Mouse (Mus musculus) gastrocnemius, postnatal 4 days (tissue): ENCODE data around the gene Hoxa1. TPM values are rescaled to one million over a fixed set of nuclear protein-coding genes. Genes with fewer than 3 reads are reported as not detected.

Source experiments
- DNase-seq, 2 experiments: peaks; one replicate each; pipeline ENCODE4 v3.0.0; 2021 to 2022; ENCODE audit warnings: low spot score in 2 of 2, mixed read lengths in 2 of 2
- total RNA-seq, 2 experiments: library from RNA; stranded (reverse); gene quantifications; 2 replicates each; pipeline ENCODE4 v1.2.3; 2021

Gene Hoxa1
- total RNA-seq, 2 experiments from 2014 or later = 0.34 to 0.54 TPM

GRCm38 (mm10) chr6:52190410-52190809 is 32.3 kb upstream of the Hoxa1 start:
- DNase-seq = no peak

DNA sequence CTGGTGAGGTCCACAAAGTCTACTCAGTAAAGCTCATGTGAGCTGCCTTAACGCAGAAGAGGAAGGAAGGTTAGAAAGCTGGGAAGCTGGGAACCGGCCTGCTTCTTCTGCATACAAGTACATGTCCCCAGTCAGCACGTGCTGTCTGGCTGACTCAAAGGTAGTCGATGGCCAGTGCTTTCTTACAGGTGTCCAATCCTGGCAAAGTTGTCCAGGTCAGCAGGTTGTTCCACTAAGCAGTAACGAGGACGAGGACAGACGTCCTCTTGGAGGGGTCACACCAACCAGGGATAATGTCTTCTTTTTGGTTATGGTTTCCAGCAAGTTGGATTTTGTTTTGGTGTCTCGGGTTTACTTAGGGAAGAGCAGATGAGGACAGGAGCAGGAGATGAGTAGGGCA is 31.8 kb upstream of the Hoxa1 start:
- no peak for DNase-seq

- DNase-seq = no peak
Measured at GRCm38 (mm10) chr6:52189172-52189591, 31.1 kb upstream of the Hoxa1 start.

GRCm38 (mm10) chr6:52186500-52186899 is 28.4 kb upstream of the Hoxa1 start:
- DNase-seq = no peak

- no peak for DNase-seq
Measured at GRCm38 (mm10) chr6:52185834-52186233, 27.7 kb upstream of the Hoxa1 start.

DNA sequence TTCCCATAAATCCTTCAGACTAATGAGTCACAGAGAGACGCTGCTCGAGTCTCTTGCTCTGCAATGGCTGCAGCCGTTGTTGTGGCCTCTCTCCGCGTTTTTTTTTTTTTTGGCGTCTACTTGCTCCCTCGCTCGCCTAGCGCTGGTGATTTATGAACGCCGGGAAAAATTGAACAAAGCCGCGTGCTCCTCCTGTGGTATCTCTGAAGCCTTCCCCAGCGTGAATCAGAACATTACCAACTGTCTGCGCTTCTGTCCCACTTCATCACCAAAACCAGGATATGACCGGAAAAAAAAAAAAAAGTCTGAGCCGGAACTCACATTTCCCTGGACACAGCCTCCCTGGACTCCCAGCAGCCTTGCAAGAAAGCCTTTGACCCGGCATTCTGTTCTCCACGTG is 27.1 kb upstream of the Hoxa1 start:
- DNase-seq = no peak

DNA sequence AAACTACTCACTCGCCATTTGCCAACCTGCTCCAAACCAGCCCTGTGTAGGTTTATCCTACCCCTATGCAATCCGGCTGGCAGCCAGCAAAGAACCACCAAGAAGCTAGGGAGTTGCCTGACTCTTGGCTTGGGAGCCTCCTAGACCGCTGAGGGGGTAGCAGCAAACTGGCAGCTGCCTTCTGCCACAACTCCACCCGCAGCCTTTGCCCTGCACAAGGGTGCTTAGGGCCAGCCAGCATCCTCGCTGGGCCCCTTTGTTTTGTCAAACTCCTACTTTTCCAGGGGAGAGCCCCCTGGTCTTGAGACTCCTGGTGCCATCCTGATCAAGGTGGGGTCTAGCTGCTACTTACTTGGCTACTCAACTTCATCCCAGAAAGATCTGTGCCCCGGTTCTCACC is 26.6 kb upstream of the Hoxa1 start:
- no peak for DNase-seq

- DNase-seq = no peak
Measured at GRCm38 (mm10) chr6:52183311-52184080, 25.4 kb upstream of the Hoxa1 start.

GRCm38 (mm10) chr6:52182793-52183192 is 24.7 kb upstream of the Hoxa1 start:
- no peak for DNase-seq

DNA sequence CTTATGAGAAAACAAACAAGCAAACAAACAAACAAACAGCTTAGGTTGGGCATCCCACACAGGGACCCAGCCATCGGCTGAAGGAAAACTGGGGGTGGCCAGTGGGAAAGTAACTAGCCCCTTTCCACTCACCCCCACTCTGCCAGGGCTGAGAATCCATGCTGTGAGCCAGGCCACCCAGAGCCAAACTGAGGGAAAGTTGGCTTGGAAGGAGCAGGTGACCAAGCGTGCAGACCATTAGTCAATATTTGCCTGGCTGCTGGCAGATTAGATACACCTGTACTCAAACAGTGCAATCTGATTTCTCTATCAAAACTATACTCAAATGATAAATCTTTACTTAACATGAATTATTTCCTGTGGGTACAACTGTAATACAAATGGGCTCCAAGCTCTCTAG is 23.9 kb upstream of the Hoxa1 start:
- no peak for DNase-seq

- no peak for DNase-seq
Measured at GRCm38 (mm10) chr6:52180726-52181125, 22.6 kb upstream of the Hoxa1 start.

DNA sequence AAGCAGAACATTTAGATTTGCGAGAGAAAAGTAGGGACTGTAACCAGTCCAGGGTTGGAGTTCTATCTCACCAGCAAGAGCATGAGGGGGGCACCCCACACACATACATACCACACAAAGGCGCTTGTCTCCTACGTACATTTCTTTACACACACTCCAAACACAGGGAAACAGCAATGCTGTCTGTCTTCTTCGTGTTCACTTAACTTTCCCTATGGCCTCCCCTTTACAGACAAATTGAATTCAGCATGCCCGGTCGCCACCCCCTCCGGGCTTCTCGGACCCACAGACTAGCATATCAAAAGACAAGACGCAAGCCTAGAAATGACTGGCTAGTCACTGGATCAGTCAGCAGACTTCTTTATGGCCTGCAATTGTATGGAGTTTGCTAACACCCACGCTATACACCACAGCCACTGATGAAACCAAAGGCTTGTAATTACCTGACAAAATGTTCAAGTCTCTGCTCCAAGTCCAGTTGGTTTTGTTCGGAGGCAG is 22.1 kb upstream of the Hoxa1 start:
- DNase-seq = no peak

GRCm38 (mm10) chr6:52179690-52180089 is 21.6 kb upstream of the Hoxa1 start:
- no peak for DNase-seq

GRCm38 (mm10) chr6:52178918-52179665 is 21.0 kb upstream of the Hoxa1 start:
- DNase-seq = no peak

DNA sequence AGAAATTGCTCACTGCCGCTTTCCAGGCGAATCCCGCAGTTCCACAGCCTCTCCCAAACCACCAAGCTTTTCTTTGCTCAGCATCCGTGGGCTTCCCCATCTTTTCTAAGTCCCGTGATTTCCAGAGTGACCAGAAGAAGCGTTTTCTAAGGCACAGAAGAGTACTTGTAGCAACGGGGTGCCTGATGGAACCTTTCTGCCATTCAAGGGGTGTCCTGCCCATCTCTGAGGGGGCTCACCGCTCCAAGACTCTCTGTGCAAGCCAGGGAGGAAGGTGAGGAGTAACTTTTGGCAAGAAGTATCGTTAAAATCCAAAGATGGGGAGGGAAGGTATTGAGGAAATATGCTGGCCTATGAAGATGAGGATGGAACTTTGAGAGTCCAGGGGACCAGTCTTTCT is 19.7 kb upstream of the Hoxa1 start:
- no peak for DNase-seq

- no peak for DNase-seq
Measured at GRCm38 (mm10) chr6:52177061-52177735, 19.1 kb upstream of the Hoxa1 start, which contains the start of gene 5730596B20Rik. Gene 5730596B20Rik, plus strand, starts transcription at chr6:52177498.

GRCm38 (mm10) chr6:52176391-52176790 is 18.3 kb upstream of the Hoxa1 start:
- DNase-seq = no peak

DNA sequence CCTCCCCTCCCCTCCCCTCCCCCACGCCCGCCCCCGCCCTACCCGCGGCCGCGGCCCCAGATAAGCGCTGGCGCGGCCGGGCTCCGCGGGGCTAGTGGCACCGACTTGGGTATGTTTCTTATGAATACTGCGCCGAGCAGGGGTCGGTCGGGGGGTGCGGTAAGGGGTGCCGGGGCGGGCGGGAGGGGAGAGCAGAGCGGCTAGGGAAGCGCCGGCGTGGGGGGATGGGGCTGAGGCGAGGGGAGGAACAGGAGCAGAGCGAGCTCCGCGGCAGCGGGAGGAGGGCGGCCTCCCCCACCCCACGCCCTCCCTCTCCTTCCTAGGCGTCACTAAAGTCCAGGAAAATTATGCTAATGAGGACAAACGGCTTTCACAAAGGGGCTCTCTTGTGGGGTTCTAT is 17.7 kb upstream of the Hoxa1 start:
- DNase-seq = no peak

DNA sequence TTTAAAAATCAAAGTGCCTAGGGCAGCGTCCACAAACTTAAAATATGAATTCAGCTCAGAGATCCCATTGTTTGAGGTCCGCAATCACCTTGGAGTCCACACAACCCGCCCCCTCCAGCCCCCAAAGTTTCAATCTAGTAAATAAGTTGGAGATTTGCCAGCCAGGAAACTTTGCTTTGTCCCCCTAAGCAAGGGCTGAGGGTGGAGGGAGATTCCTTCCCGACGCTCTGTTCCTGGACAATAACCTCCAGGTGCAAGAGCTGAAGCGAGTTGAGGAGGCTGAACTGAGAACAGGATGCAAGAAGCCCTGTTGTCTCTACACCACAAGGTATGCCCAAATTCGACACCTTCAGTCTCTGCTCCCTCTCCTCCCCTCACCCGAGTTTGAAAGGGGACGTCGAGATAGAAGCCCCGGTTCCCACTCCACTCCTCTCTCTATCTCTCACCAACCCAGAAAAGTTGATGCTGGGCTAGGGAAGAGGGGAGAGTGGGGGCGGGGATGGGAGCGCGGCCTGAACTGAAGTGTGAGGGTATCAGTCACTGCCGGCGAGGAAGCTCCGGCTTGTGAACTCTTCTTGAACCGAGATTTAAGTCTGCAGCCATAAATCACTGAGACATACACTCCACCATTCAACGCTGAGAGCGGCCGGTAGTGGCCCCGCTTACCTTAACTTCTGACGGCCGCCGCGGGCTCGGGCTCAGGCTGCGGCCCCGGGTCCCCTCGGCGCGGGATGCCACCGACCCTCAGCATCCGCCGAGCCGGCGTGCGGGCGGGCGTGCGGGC is 17.0 kb upstream of the Hoxa1 start:
- DNase-seq = no peak

- DNase-seq = no peak
Measured at GRCm38 (mm10) chr6:52173648-52174047, 15.5 kb upstream of the Hoxa1 start.

- peak in 1 of 2 experiments; percentile 80 for DNase-seq
Measured at GRCm38 (mm10) chr6:52172501-52172900, 14.4 kb upstream of the Hoxa1 start.
